Mouse (Mus musculus): ENCODE measurements around the gene Tmem131l.

DNA sequence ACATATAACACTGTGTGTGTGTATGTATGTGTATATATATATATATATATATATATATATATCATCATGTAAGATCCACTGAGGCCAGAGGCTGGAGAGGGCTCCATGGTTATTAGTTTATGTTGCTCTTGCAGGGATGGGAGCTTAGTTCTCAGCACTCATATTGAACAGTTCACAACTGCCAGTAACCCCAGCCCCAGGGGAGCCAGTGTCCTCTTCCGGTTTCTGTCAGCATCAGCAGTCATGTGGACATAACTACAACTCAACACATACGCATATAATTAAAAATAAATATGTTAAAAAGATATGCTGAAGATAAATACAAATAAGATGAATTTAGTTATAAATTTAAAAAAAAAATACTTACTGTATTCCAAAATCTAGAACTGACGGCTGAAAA lies 72.2 kb downstream of the Tmem131l start:
- TF ChIP-seq CTCF (conservative IDR thresholded peaks at IDR 0.05; ENCODE audit: insufficient read depth, insufficient read length, low read depth, low read length) (no peak), POLR2A (IDR thresholded peaks at IDR 0.05; ENCODE audit: low read depth, low read length) (no peak)
